Mouse (Mus musculus) MEL (cell line): ENCODE data around the gene Ctnna2.

Experiments
- CHD1 ChIP-seq: IDR thresholded peaks from 2 replicates; pipeline ENCODE4 v1.6.1; 2012; ENCODE audit warnings: low read depth, mild to moderate bottlenecking, inconsistent platforms, low read length, improper control_type of control experiment
- CHD2 ChIP-seq: IDR thresholded peaks from 2 replicates; pipeline ENCODE4 v1.6.1; 2011; ENCODE audit warnings: low read length, improper control_type of control experiment
- CTCF ChIP-seq, 3 experiments: IDR thresholded peaks in 2 of 3; conservative IDR thresholded peaks in 1 of 3; 2 replicates each; pipeline ENCODE4 v1.5.1; 2011 to 2012; ENCODE audit warnings: low read length in 3 of 3, low read depth in 2 of 3, mild to moderate bottlenecking in 2 of 3, improper control_type of control experiment in 1 of 3, inconsistent platforms in 1 of 3, mixed read lengths in 1 of 3, moderate library complexity in 1 of 3; ENCODE audit not compliant: control insufficient read depth in 1 of 3, insufficient read depth in 1 of 3, poor library complexity in 1 of 3, severe bottlenecking in 1 of 3
- EP300 ChIP-seq, 2 experiments: IDR thresholded peaks; 2 replicates each; pipeline ENCODE4 v1.6.1; 2011; ENCODE audit warnings: improper control_type of control experiment in 2 of 2, low read length in 2 of 2, low read depth in 1 of 2, mild to moderate bottlenecking in 1 of 2
- GABPA ChIP-seq: IDR thresholded peaks from 2 replicates; pipeline ENCODE4 v1.6.1; 2012; ENCODE audit warnings: low read depth, mild to moderate bottlenecking, inconsistent platforms, low read length, improper control_type of control experiment, moderate library complexity
- HCFC1 ChIP-seq: IDR thresholded peaks from 2 replicates; pipeline ENCODE4 v1.6.1; 2012; ENCODE audit warnings: low read depth, mild to moderate bottlenecking, inconsistent platforms, low read length, improper control_type of control experiment, moderate library complexity
- MAX ChIP-seq: IDR thresholded peaks from 2 replicates; pipeline ENCODE4 v1.6.1; 2011; ENCODE audit warnings: low read length, improper control_type of control experiment
- MXI1 ChIP-seq: IDR thresholded peaks from 2 replicates; pipeline ENCODE4 v1.6.1; 2011; ENCODE audit warnings: mild to moderate bottlenecking, low read depth, low read length, improper control_type of control experiment
- NRF1 ChIP-seq: IDR thresholded peaks from 2 replicates; pipeline ENCODE4 v1.6.1; 2014; ENCODE audit warnings: low read depth, mild to moderate bottlenecking, inconsistent platforms, low read length, improper control_type of control experiment, moderate library complexity; ENCODE audit not compliant: poor library complexity, insufficient read depth, severe bottlenecking
- POLR2A ChIP-seq, 2 experiments: IDR thresholded peaks; 2 replicates each; pipeline ENCODE4 v1.6.1; 2011 to 2012; ENCODE audit warnings: low read length in 2 of 2, mild to moderate bottlenecking in 2 of 2, control low read depth in 1 of 2, improper control_type of control experiment in 1 of 2, low read depth in 1 of 2, moderate library complexity in 1 of 2; ENCODE audit not compliant: control insufficient read depth in 1 of 2, insufficient read depth in 1 of 2, poor library complexity in 1 of 2
- TAL1 ChIP-seq: IDR thresholded peaks from 2 replicates; pipeline ENCODE4 v1.6.1; 2012; ENCODE audit warnings: mild to moderate bottlenecking, inconsistent platforms, low read length, moderate library complexity, mixed read lengths
- USF1 ChIP-seq: IDR thresholded peaks from 2 replicates; pipeline ENCODE4 v1.6.1; 2014; ENCODE audit warnings: low read depth, mild to moderate bottlenecking, inconsistent platforms, low read length, improper control_type of control experiment, moderate library complexity
- ZNF384 ChIP-seq: IDR thresholded peaks from 2 replicates; pipeline ENCODE4 v1.6.1; 2012; ENCODE audit warnings: low read depth, mild to moderate bottlenecking, inconsistent platforms, low read length, improper control_type of control experiment

- TF ChIP-seq TAL1, result no peak
- no peak for TF ChIP-seq USF1
- no peak for TF ChIP-seq MXI1
- no peak for TF ChIP-seq CTCF (IDR thresholded peaks at IDR 0.05 in 2 of 3, conservative IDR thresholded peaks at IDR 0.05 in 1 of 3; ENCODE audit: control insufficient read depth in 1 of 3, insufficient read depth in 1 of 3, low read depth in 2 of 3, low read length in 3 of 3, poor library complexity in 1 of 3, severe bottlenecking in 1 of 3)
- TF ChIP-seq POLR2A (IDR thresholded peaks at IDR 0.05; ENCODE audit: control insufficient read depth in 1 of 2, insufficient read depth in 1 of 2, low read depth in 1 of 2, low read length in 2 of 2, poor library complexity in 1 of 2), result no peak
- no peak for TF ChIP-seq NRF1
- TF ChIP-seq GABPA, result no peak
- no peak for TF ChIP-seq CHD1
- no peak for TF ChIP-seq EP300 (IDR thresholded peaks at IDR 0.05; ENCODE audit: low read depth in 1 of 2, low read length in 2 of 2)
- no peak for TF ChIP-seq CHD2
- no peak for TF ChIP-seq MAX
- TF ChIP-seq ZNF384, result no peak
- no peak for TF ChIP-seq HCFC1
These were observed 994.7 kb downstream of the Ctnna2 start for GRCm38 (mm10) chr6:76984773-76985172.
